Mouse (Mus musculus) heart, adult 8-10 months (tissue): Measurements from ENCODE around the gene Olfr1162. TPM values are rescaled to one million over a fixed set of nuclear protein-coding genes. Genes with fewer than 3 reads are reported as not detected.
"Not testable (repeated sequence)": the region's sequence is repeated elsewhere in the genome, so short reads cannot be mapped to it uniquely, and the experiment has no call there.

Experiments
- DNase-seq: peaks from one replicate; pipeline ENCODE4 v3.0.0; 2022; ENCODE audit warnings: low spot score
- total RNA-seq, 4 experiments: library from RNA; stranded (reverse); gene quantifications; 2 replicates each; pipeline ENCODE4 v1.2.4; 2022

Gene Olfr1162
- not detected for total RNA-seq

- DNase-seq = no peak
Observed at GRCm38 (mm10) chr2:88051029-88051428, at the start of gene Olfr1162. TSS of gene Olfr1162 (minus strand) at chr2:88051129.

DNA sequence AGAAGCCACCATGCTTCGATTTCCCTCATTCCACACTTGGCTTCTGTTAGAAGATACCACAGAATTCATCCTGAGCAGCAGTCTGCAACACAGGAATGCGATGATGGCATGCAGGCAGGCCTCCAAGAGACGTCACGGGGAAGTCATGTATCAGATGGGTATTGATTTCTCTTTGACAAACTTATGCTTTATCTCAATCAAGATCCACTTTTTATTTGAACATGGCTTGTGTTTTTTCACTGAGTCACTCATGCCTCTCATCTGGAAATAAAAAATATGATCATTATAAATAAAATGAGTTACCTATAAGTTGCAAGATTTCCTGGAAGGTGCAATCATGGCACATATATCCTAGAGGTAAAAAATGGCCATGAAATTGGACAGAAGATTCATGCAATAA lies 42.9 kb upstream of the Olfr1162 start, which contains the start of gene Olfr1164:
Olfr1164 (minus strand) TSS at position 101 of the 400 bp plus-strand sequence.
- no peak for DNase-seq

GRCm38 (mm10) chr2:88071730-88072129 lies 20.8 kb upstream of the Olfr1162 start, which contains the start of gene Olfr1163:
TSS of gene Olfr1163 (minus strand) at chr2:88071830.
- no peak for DNase-seq

DNA sequence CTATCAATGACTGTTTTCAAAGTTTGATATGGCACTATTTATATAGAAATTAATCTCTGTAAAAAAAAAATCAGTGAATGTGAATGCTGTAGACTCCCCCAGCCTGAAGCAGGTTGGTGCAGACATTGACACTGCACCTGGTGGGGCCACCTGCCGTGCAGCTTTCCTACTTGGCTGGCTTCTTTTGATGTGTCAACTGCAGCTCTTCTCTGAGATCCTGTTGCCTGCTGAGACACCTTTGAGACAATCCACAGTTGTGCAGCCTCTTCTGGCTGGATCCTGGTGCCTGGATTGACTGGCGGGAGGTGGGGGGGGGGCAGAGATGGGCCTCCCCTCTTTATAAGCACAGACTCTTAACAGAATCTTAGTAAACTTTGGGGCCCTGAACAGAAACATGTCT lies 12.7 kb upstream of the Olfr1162 start:
- no peak for DNase-seq

GRCm38 (mm10) chr2:88037599-88037998 lies 13.3 kb downstream of the Olfr1162 start, which contains the start of gene Olfr73:
TSS of gene Olfr73 (minus strand) at chr2:88037699.
- DNase-seq = no peak

GRCm38 (mm10) chr2:88022474-88022873 lies 28.5 kb downstream of the Olfr1162 start, which contains the start of gene Olfr1161:
TSS of gene Olfr1161 (plus strand) at chr2:88022774.
- DNase-seq = not testable (repeated sequence)

DNA sequence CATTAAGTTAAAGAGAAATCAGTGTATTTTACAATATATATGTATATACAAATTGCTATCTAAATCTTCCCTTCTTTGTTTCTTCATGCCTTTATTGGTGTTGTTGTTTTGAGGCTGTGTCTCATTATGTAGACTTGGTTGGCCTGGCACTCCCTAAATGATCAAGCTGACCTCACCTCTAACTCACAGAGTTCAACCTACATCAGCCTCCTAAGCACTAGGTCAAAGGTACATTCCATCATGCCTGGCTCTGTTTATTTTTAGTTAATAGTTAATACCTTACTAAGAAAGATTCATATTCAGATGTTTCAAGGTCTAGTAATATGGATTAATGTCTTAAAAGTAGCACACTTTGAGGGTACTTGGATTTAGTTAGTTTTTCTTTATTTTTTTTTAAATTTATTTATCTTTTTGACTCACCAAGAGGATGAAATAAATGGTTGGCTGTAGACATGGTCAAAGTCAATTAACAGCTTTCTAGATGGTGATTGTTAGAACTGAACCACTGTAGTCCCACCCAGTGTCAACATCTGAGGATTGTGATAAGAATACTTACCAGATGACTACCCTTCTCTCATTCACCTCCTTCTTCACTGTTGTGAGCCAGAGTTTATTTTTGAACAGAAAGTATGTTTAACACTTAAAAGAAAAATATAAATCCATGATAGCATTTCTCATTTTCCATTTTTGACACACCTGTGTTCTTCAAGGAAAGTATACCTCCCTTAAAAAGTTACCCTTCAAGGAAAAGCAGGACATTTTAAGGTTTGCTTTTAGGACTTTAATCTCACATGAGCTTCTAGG lies 43.2 kb downstream of the Olfr1162 start, which contains the start of gene Olfr1160:
Olfr1160 (minus strand) TSS at position 754 of the 804 bp plus-strand sequence.
- no peak for DNase-seq

Other genes with a start within 250 kb of the Olfr1162 start
- not detected for gene Olfr1145, start 241.3 kb downstream of the Olfr1162 start, total RNA-seq
- not detected for gene Olfr1148, start 220.6 kb downstream of the Olfr1162 start, total RNA-seq
- gene Olfr1150-ps1, start 207.1 kb downstream of the Olfr1162 start, total RNA-seq = not detected
- gene Olfr1151, start 195.3 kb downstream of the Olfr1162 start, total RNA-seq = not detected
- gene Olfr1152, start 184.6 kb downstream of the Olfr1162 start, total RNA-seq = not detected
- gene Olfr1153, start 156.2 kb downstream of the Olfr1162 start, total RNA-seq = not detected
- not detected for gene Olfr1154, start 146.0 kb downstream of the Olfr1162 start, total RNA-seq
- not detected for gene Olfr1155, start 106.0 kb downstream of the Olfr1162 start, total RNA-seq
- not detected for gene Olfr1156, start 98.0 kb downstream of the Olfr1162 start, total RNA-seq
- gene Olfr1157, start 82.8 kb downstream of the Olfr1162 start, total RNA-seq = not detected
- not detected for gene Olfr74, start 76.5 kb downstream of the Olfr1162 start, total RNA-seq
- gene Olfr1158, start 61.0 kb downstream of the Olfr1162 start, total RNA-seq = not detected
- gene Olfr1160, start 42.9 kb downstream of the Olfr1162 start, total RNA-seq = not detected
- not detected for gene Olfr1161, start 28.4 kb downstream of the Olfr1162 start, total RNA-seq
- gene Olfr73, start 13.4 kb downstream of the Olfr1162 start, total RNA-seq = not detected
- gene Olfr1163, start 20.7 kb upstream of the Olfr1162 start, total RNA-seq = not detected
- gene Olfr1164, start 42.8 kb upstream of the Olfr1162 start, total RNA-seq = not detected
- not detected for gene Olfr1166, start 77.1 kb upstream of the Olfr1162 start, total RNA-seq
- not detected for gene Olfr1167, start 104.1 kb upstream of the Olfr1162 start, total RNA-seq
- gene Olfr1168, start 130.8 kb upstream of the Olfr1162 start, total RNA-seq = not detected
- not detected for gene Olfr1170, start 177.2 kb upstream of the Olfr1162 start, total RNA-seq
- gene Olfr1173, start 228.7 kb upstream of the Olfr1162 start, total RNA-seq = not detected